Mouse (Mus musculus) heart, embryonic 14.5 days (tissue): ENCODE measurements at regions not wholly inside any gene's neighbourhood (a gene's known extent, or its start where the extent isn't known, plus 50 kb on each side); places are given as distances from the start of the nearest gene placed in this dataset.
"Not testable (repeated sequence)": the region's sequence is repeated elsewhere in the genome, so short reads cannot be mapped to it uniquely, and the experiment has no call there.

Source experiments
- ATAC-seq: fragments of 200-750 bp; cut with Nextera tagmentation; 2 replicates; pipeline ENCODE4 v1.8.0; 2017; ENCODE audit warnings: low read depth, moderate TSS enrichment; ENCODE audit not compliant: insufficient number of reproducible peaks, insufficient read depth, low FRiP score
- H3K27ac ChIP-seq, 2 experiments: fragments of 200-500 bp in 1 of 2; fragments of 300-500 bp in 1 of 2; sonication (generic) in 1 of 2; replicated peaks in 1 of 2; 2 replicates each; pipeline ENCODE4 v1.5.1; 2012 to 2014; ENCODE audit warnings: low read depth in 2 of 2, low read length in 2 of 2, control low read depth in 1 of 2, mild to moderate bottlenecking in 1 of 2, mixed read lengths in 1 of 2; ENCODE audit not compliant: control insufficient read depth in 1 of 2, insufficient read depth in 1 of 2
- H3K27me3 ChIP-seq: fragments of 300-500 bp; sonication (generic); 2 replicates; pipeline ENCODE4 v1.6.1; 2014; ENCODE audit warnings: mild to moderate bottlenecking, low read length, control low read depth; ENCODE audit not compliant: control insufficient read depth, insufficient read depth
- H3K36me3 ChIP-seq: fragments of 300-500 bp; sonication (generic); 2 replicates; pipeline ENCODE4 v1.6.1; 2014; ENCODE audit warnings: mild to moderate bottlenecking, control low read depth, low read length, mixed read lengths; ENCODE audit not compliant: control insufficient read depth, insufficient read depth
- H3K4me1 ChIP-seq, 2 experiments: fragments of 200-500 bp in 1 of 2; fragments of 300-500 bp in 1 of 2; sonication (generic) in 1 of 2; 2 replicates each; pipeline ENCODE4 v1.6.1; 2012 to 2014; ENCODE audit warnings: low read length in 2 of 2, control low read depth in 1 of 2, mixed read lengths in 1 of 2; ENCODE audit not compliant: control insufficient read depth in 2 of 2, insufficient read depth in 2 of 2
- H3K4me2 ChIP-seq: fragments of 300-500 bp; sonication (generic); 2 replicates; pipeline ENCODE4 v1.6.1; 2014; ENCODE audit warnings: mild to moderate bottlenecking, low read length
- H3K4me3 ChIP-seq, 2 experiments: fragments of 200-500 bp in 1 of 2; fragments of 300-500 bp in 1 of 2; sonication (generic) in 1 of 2; 2 replicates each; pipeline ENCODE4 v1.5.1; 2012 to 2014; ENCODE audit warnings: low read length in 2 of 2, mild to moderate bottlenecking in 2 of 2, control low read depth in 1 of 2, low read depth in 1 of 2, moderate library complexity in 1 of 2; ENCODE audit not compliant: control insufficient read depth in 1 of 2, insufficient read depth in 1 of 2
- H3K9ac ChIP-seq: fragments of 300-500 bp; sonication (generic); 2 replicates; pipeline ENCODE4 v1.6.1; 2014; ENCODE audit warnings: mild to moderate bottlenecking, low read length
- H3K9me3 ChIP-seq: fragments of 300-500 bp; sonication (generic); 2 replicates; pipeline ENCODE4 v1.6.1; 2016; ENCODE audit warnings: low read length, control low read depth; ENCODE audit not compliant: control insufficient read depth
- WGBS: fragments of 180-500 bp; shearing (Covaris S2); extraction: QIAGEN DNeasy Blood & Tissue Kit; methylation state at CpG from one replicate; pipeline ENCODE4 v1.1.7; 2014; 5-methylcytosine and 5-hydroxymethylcytosine counted together

DNA sequence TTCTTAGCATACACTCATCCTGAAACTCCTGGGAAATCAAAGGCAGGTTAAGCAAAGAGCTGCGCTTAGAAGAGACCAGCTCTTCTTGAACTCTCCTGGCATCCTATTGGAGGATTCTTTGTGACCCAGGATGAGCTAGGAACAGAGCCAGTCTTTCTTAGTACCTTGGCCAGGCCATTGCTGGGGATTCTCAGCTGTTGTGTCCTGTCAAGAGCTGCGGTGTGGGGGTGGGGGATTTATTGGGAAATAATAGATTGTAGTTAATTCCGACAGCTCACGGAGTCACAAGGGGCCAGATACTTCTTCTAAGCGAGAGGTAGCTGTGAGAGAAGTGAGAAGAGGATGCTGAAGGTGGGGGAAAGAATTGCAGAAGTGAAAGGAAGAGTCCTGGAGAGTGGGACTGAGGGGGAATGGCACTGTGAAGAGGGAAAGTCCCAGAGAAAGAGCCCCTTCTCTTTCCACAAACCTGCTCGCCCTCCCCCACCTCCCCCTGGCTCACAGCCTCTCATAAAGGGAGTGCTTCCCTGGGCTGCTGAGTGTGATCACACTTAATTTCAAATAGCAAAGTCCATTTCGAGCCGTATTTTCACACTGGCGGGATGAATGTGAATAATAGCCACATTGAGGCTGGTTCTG, 129.8 kb downstream of the Gm5426 start:
- ATAC-seq: no peak

DNA sequence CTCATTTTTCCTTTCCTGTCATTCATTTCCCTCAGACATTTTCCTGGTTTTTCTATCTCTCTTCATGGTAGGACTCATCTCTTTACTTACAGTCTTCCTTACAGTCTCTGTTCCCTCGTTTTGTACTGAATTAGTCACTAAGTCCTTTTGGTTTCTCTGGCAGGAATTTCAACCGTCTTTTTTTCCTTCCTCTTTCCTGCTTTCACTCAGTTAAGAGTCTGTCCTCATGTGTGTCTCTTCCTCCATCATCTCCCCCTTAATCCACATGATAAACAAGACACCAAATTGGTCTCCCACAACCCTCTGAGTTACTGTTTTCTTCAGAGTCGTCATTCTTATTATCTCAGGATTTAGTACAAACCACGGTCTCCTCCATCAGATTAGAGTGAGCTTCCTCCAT, 131.2 kb downstream of the Gm5426 start:
- no peak for ATAC-seq
- Histone ChIP-seq H3K27ac (no peak overlapping the region), H3K9me3 (no peaks in the 10 kb centered on the region), H3K4me2 (no peak overlapping the region), H3K9ac (no peak overlapping the region), H3K27me3 (no peaks in the 10 kb centered on the region), H3K4me3 (no peak overlapping the region), H3K36me3 (no peaks in the 10 kb centered on the region), H3K4me1 (peaks cover 12 to 20% of the 10 kb centered on the region in 2 experiments)
- 76% methylated on average over 4 of the region's 4 CpGs for WGBS

More for the DNA sequence above, 129.8 kb downstream of the Gm5426 start:
- Histone ChIP-seq H3K4me1 (peaks cover 12 to 20% of the 10 kb centered on the region in 2 experiments), H3K36me3 (no peaks in the 10 kb centered on the region), H3K9ac (no peak overlapping the region), H3K4me3 (no peak overlapping the region), H3K27ac (no peak overlapping the region), H3K27me3 (no peaks in the 10 kb centered on the region), H3K4me2 (no peak overlapping the region), H3K9me3 (no peaks in the 10 kb centered on the region)
- WGBS: 69% methylated on average over 9 of the region's 9 CpGs

DNA sequence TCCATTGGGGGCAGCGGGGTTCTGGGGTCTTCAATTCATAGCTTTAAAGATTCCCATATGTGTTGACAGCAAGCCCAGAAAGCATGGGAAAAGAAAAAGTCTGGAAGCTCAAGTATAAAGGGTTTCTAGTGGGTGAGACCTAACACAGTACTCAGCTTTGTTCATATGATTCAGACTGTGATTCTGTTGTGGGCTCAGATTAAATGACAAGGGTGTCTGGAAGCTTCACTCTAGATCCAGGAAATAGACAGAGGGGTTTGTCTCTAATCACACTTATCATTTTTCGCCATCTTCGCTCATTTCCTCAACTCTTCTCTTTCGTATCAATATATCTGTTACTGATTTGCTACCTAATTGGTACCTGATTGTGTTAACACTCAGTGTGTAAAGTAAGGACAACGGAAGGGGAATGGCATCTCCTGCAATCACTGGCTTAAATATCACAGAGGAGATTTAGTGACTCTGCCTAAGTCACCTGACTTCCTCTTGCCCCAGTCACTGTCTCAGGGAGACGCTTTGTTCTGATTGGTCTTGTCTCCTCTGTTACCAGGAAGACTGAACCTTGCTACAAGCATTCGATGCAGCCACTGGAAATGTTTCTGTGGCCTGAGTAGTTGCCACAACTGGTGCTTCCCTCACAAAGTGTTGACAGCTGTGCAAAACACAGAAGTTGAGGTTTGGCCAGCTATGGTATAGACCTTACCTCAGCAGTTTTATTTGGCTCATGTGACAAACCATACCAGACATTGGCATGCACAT, 137.4 kb downstream of the Gm5426 start:
- no peak overlapping the region for H3K9ac ChIP-seq
- no peak overlapping the region for H3K27ac ChIP-seq
- H3K9me3 ChIP-seq: no peaks in the 10 kb centered on the region
- no peaks in the 10 kb centered on the region for H3K27me3 ChIP-seq
- H3K36me3 ChIP-seq: no peaks in the 10 kb centered on the region
- 70% methylated on average over 7 of the region's 7 CpGs for WGBS
- ATAC-seq: no peak
- H3K4me2 ChIP-seq: no peak overlapping the region
- 0 out of 4 replicates have a peak, but pooled peaks cover 0 to 2% of the 10 kb centered on the region in 2 experiments for H3K4me1 ChIP-seq
- H3K4me3 ChIP-seq: no peak overlapping the region

DNA sequence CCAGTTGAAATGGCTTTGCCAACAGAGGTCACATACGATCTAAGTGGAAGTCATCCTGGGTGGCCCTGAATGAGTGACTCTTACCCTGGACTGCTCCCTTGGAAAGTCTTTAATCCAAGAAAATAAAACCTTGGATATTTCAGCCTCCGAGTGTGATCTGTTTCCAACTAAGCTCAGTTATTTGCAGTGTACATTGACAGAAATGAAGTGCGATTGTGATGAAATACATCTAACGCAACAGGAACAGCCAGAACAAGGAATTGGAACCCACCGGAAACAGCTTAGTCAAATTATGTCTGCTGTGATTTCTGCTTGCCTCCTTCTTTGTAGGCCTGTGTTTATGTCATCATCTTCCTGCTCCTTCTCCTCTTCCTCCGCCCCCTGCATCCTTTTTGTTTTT, 143.7 kb downstream of the Gm5426 start:
- no peaks in the 10 kb centered on the region for H3K27me3 ChIP-seq
- H3K9me3 ChIP-seq: no peaks in the 10 kb centered on the region
- no peak overlapping the region for H3K9ac ChIP-seq
- H3K4me2 ChIP-seq: no peak overlapping the region
- H3K4me1 ChIP-seq: no peaks in the 10 kb centered on the region
- no peak for ATAC-seq
- no peaks in the 10 kb centered on the region for H3K36me3 ChIP-seq
- no peak overlapping the region for H3K4me3 ChIP-seq
- WGBS: 88% methylated on average over 6 of the region's 6 CpGs
- no peak overlapping the region for H3K27ac ChIP-seq

DNA sequence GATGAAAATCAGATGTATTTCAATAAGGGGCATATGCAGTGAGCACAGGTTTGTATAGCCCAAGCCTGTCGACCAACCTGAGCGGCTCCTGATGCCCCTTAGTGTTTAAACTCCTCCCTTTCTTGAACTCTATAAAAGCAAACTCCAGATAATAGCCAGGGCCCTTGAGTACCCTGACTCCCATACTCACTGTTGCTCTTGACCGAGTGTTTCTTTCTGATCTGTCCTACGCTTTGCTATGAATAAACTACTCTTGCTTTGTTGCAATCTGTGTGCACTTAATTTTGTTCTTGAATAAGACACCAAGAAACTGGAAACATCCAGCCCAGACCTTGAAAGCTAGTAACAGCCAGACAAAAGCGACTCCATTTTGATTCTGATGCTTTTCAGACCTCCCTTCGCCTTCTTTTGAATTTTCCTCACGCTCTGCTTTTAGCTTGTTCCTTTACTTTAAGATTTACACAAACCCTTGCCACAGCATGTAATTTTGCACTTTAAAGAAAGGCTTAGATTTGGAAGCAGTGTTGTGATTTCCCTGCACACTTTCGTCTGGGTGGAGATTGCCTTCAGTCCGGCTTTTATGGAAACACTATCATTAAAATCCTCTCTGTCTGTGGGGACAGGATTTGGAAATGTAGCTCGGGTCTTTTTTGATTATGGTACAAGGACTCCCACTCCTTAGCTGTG, 149.1 kb downstream of the Gm5426 start:
- WGBS: 81% methylated on average over 10 of the region's 10 CpGs
- Histone ChIP-seq H3K9ac (no peak overlapping the region), H3K27ac (no peak overlapping the region)

DNA sequence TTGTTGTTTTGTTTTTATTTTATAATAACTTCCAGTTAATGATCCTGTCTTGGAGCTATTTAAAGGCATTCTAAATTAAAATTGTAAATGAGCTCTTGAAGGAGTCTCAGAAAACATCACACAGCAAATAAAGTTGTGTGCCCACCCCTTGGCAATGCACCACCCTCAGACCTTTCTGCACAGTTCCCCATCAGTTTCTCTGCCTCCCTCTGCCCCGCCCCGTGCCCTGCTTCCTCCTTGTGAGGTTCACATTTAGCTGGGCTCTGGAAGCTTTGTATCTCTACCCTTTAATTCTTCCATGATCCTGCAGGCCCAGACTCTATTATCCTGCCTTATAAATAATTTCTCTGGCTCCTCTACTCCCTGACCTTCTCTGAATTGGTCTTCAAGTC, 149.7 kb downstream of the Gm5426 start:
- H3K9ac ChIP-seq: no peak overlapping the region
- no peaks in the 10 kb centered on the region for H3K27me3 ChIP-seq
- no peaks in the 10 kb centered on the region for H3K4me1 ChIP-seq
- H3K4me3 ChIP-seq: no peak overlapping the region
- H3K4me2 ChIP-seq: no peak overlapping the region
- H3K36me3 ChIP-seq: no peaks in the 10 kb centered on the region
- no peak overlapping the region for H3K27ac ChIP-seq
- 71% methylated on average over 2 of the region's 2 CpGs for WGBS
- ATAC-seq: no peak
- H3K9me3 ChIP-seq: no peaks in the 10 kb centered on the region

More for the DNA sequence above, 149.1 kb downstream of the Gm5426 start:
- ATAC-seq: no peak
- Histone ChIP-seq H3K27me3 (no peaks in the 10 kb centered on the region), H3K36me3 (no peaks in the 10 kb centered on the region), H3K4me1 (no peaks in the 10 kb centered on the region), H3K4me3 (no peak overlapping the region), H3K4me2 (no peak overlapping the region), H3K9me3 (no peaks in the 10 kb centered on the region)

DNA sequence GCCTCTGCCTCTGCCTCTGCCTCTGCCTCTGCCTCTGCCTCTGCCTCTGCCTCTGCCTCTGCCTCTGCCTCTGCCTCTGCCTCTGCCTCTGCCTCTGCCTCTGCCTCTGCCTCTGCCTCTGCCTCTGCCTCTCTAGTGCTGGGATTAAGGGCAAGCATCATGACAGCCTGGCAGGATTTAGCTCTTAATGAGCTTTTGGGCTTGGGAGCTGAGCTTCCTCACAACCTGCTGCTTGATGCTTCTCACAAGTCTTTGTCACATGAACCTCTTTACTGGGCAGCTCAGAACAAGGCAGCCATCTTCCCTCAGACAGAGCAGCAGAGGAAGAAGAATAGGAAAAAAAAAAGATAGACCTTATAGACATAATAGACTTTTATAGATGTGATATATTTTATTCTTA, 152.6 kb downstream of the Gm5426 start:
- not testable (repeated sequence) for H3K4me3 ChIP-seq, H3K4me1 ChIP-seq, H3K9me3 ChIP-seq, H3K27me3 ChIP-seq, H3K9ac ChIP-seq, H3K27ac ChIP-seq, H3K4me2 ChIP-seq, ATAC-seq, H3K36me3 ChIP-seq
